22 mouse cellular contexts compared by ENCODE assay signal in the genomic region with DNA sequence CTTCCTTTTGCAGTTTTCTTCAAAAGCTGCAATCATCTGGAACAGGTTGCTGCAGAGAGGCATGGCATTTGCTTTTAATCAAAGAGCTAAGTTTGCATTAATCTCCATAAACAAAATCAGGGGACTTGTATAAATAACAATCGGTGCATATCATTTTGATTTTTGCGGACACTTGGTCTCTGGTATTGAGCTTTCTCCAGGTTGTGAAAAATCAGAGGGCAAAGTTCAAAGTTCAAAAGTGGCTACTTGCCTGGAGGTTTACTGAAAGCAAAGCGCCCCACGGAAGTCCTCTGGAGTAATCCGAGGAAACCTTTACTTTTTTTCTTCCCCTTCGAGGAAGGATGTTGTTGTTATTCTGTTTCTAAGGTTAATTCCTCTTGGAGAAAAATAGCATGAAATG.
DNase-seq lines count a peak whose midpoint lies in the region; ATAC-seq lines count a peak whose summit lies in the region.
"Had no signal": no experiment of that assay in that cellular context is flagged by ENCODE, and none has a peak within 500 bp of the region (broad histone marks: within the 10 kb centered on the region; RNA-seq: fewer than 3 reads in every experiment).

No protein-coding gene starts in this region.

- H3K36me3 ChIP-seq in embryonic facial prominence, embryonic 11.5 days (replicated peaks; ENCODE audit: control insufficient read depth, insufficient read depth, low read depth, low read length), result no peaks in the 10 kb centered on the region
- no peaks in the 10 kb centered on the region for H3K36me3 ChIP-seq in embryonic facial prominence, embryonic 10.5 days (replicated peaks)
- H3K36me3 ChIP-seq: forebrain, embryonic 10.5 days; hindbrain, embryonic 10.5 days; hindbrain, embryonic 13.5 days had no signal

- no peak for ATAC-seq in embryonic facial prominence, embryonic 11.5 days (replicated peaks; ENCODE audit: insufficient number of reproducible peaks, low FRiP score, low TSS enrichment, low read depth)
- ATAC-seq: activated CD4-positive, CD25-positive, alpha-beta regulatory T cell, adult 4 months; forebrain, embryonic 13.5 days; forebrain, embryonic 16.5 days; hindbrain, embryonic 16.5 days had no signal

- H3K27me3 ChIP-seq in embryonic facial prominence, embryonic 11.5 days (ENCODE audit: control insufficient read depth, insufficient read depth, low read length), result no peaks in the 10 kb centered on the region
- no peaks in the 10 kb centered on the region for H3K27me3 ChIP-seq in embryonic facial prominence, embryonic 10.5 days (replicated peaks; ENCODE audit: low read depth, poor library complexity, severe bottlenecking)
- H3K27me3 ChIP-seq: forebrain, embryonic 13.5 days; hindbrain, embryonic 13.5 days had no signal

- DNase-seq in embryonic facial prominence, embryonic 11.5 days (ENCODE audit: low spot score), result peak; percentile 56
- DNase-seq in embryonic facial prominence, embryonic 10.5 days (ENCODE audit: low spot score), result no peak
- peak; percentile 3 for DNase-seq in kidney, postnatal 36 days
- DNase-seq in kidney, adult 11 months, result no peak
- peak; percentile 41 for DNase-seq in embryo, embryonic 11 days
- DNase-seq in heart, postnatal 4 days, result no peak
- no peak for DNase-seq in left cerebral cortex, adult 8-10 months (ENCODE audit: low spot score in 2 of 2)
- DNase-seq: adrenal gland, adult 8-10 months; adrenal gland, postnatal 25 days; cerebellum, adult 18-20 months; cerebellum, adult 9-10 months; cerebellum, postnatal 14 days; gastrocnemius, postnatal 14 days; heart, adult 11 months had no signal

- no peak overlapping the region for H3K4me3 ChIP-seq in embryonic facial prominence, embryonic 11.5 days (ENCODE audit: low read depth, low read length)
- H3K4me3 ChIP-seq in embryonic facial prominence, embryonic 10.5 days, result no peak overlapping the region
- H3K4me3 ChIP-seq: forebrain, embryonic 10.5 days; forebrain, embryonic 13.5 days; hindbrain, embryonic 10.5 days; hindbrain, embryonic 13.5 days had no signal

- H3K4me2 ChIP-seq in embryonic facial prominence, embryonic 11.5 days (ENCODE audit: low read depth, low read length), result no peak overlapping the region
- H3K4me2 ChIP-seq: forebrain, embryonic 13.5 days; heart, embryonic 11.5 days; hindbrain, embryonic 13.5 days had no signal

- no peaks in the 10 kb centered on the region for H3K9me3 ChIP-seq in embryonic facial prominence, embryonic 11.5 days (replicated peaks; ENCODE audit: control insufficient read depth, low read length)
- no peaks in the 10 kb centered on the region for H3K9me3 ChIP-seq in embryonic facial prominence, embryonic 10.5 days
- H3K9me3 ChIP-seq: forebrain, embryonic 10.5 days; forebrain, embryonic 13.5 days; hindbrain, embryonic 10.5 days; hindbrain, embryonic 13.5 days had no signal

- H3K9ac ChIP-seq in embryonic facial prominence, embryonic 11.5 days (replicated peaks; ENCODE audit: low read length), result no peak overlapping the region
- H3K9ac ChIP-seq: forebrain, embryonic 13.5 days; hindbrain, embryonic 13.5 days had no signal

- H3K4me1 ChIP-seq in embryonic facial prominence, embryonic 11.5 days (ENCODE audit: control insufficient read depth, insufficient read depth, low read length), result no peaks in the 10 kb centered on the region
- peaks cover 21% of the 10 kb centered on the region for H3K4me1 ChIP-seq in embryonic facial prominence, embryonic 10.5 days
- H3K4me1 ChIP-seq: forebrain, embryonic 13.5 days; hindbrain, embryonic 13.5 days had no signal

- WGBS in embryonic facial prominence, embryonic 11.5 days, result 20% methylated on average over 6 of the region's 6 CpGs
- WGBS in embryonic facial prominence, embryonic 10.5 days, result 21% methylated on average over 6 of the region's 6 CpGs

- no peak overlapping the region for H3K27ac ChIP-seq in embryonic facial prominence, embryonic 11.5 days (replicated peaks; ENCODE audit: low read depth, low read length)
- H3K27ac ChIP-seq in embryonic facial prominence, embryonic 10.5 days (replicated peaks), result no peak overlapping the region
- H3K27ac ChIP-seq: forebrain, embryonic 10.5 days; forebrain, embryonic 13.5 days; hindbrain, embryonic 10.5 days; hindbrain, embryonic 13.5 days had no signal

Comparison
In these comparisons a context has a peak if more than half of its experiments do, and no peak if none do; other contexts are left out.
1. DNase-seq: peak in embryonic facial prominence, embryonic 11.5 days (single experiment), kidney, postnatal 36 days (2 of 2) and embryo, embryonic 11 days (single experiment); none in embryonic facial prominence, embryonic 10.5 days (single experiment), kidney, adult 11 months (single experiment), heart, postnatal 4 days (single experiment) and left cerebral cortex, adult 8-10 months (0 of 2).